Mouse (Mus musculus) G1E (cell line): ENCODE data around the gene Spaca4. TPM values are rescaled to one million over a fixed set of nuclear protein-coding genes. Genes with fewer than 3 reads are reported as not detected.

Experiments used
- ATAC-seq: 2 replicates; pipeline ENCODE4 v1.8.0; 2016; ENCODE audit warnings: mild to moderate bottlenecking; ENCODE audit not compliant: insufficient number of reproducible peaks, poor library complexity, low FRiP score, severe bottlenecking; ENCODE audit errors: extremely low read depth
- DNase-seq: peaks from one replicate; pipeline ENCODE4 v3.0.0; 2012; ENCODE audit warnings: low spot score
- H3K27me3 ChIP-seq: 2 replicates; pipeline ENCODE4 v1.6.1; 2012; ENCODE audit warnings: mild to moderate bottlenecking, low read length, inconsistent platforms; ENCODE audit not compliant: insufficient read depth
- H3K36me3 ChIP-seq: replicated peaks from 2 replicates; pipeline ENCODE3; 2012; ENCODE audit warnings: mild to moderate bottlenecking, inconsistent platforms
- H3K4me1 ChIP-seq: 2 replicates; pipeline ENCODE4 v1.6.1; 2012; ENCODE audit warnings: low read depth, low read length, inconsistent platforms, mixed read lengths; ENCODE audit not compliant: insufficient read depth
- H3K4me3 ChIP-seq: 2 replicates; pipeline ENCODE4 v1.5.1; 2012; ENCODE audit warnings: low read depth, mild to moderate bottlenecking, inconsistent platforms, low read length, moderate library complexity, mixed read lengths
- H3K9me3 ChIP-seq: replicated peaks from 2 replicates; pipeline ENCODE4 v1.6.1; 2012; ENCODE audit warnings: inconsistent platforms
- CTCF ChIP-seq: IDR thresholded peaks from 2 replicates; pipeline ENCODE4 v1.5.1; 2012; ENCODE audit warnings: low read depth, low read length, inconsistent platforms, mixed read lengths
- GATA1 ChIP-seq: IDR thresholded peaks from 2 replicates; pipeline ENCODE4 v1.6.1; 2012; ENCODE audit warnings: borderline replicate concordance, low read length, inconsistent platforms, mixed read lengths
- GATA2 ChIP-seq: IDR thresholded peaks from 2 replicates; pipeline ENCODE4 v1.6.1; 2012; ENCODE audit warnings: low read depth, low read length, inconsistent platforms, borderline replicate concordance
- POLR2AphosphoS5 ChIP-seq: IDR thresholded peaks from 2 replicates; pipeline ENCODE4 v1.6.1; 2012; ENCODE audit warnings: low read depth, low read length, inconsistent platforms; ENCODE audit not compliant: insufficient replicate concordance
- TAL1 ChIP-seq: conservative IDR thresholded peaks from 2 replicates; pipeline ENCODE4 v1.6.1; 2012; ENCODE audit warnings: low read depth, low read length, inconsistent platforms, mixed read lengths
- polyA plus RNA-seq: library from polyadenylated mRNA; stranded (reverse); fragments of >175 nt; gene quantifications from 2 replicates; pipeline ENCODE4 v1.2.3, GENCODE M21; 2012
- total RNA-seq, 2 experiments: library from RNA; stranded (forward) in 1 of 2; stranded (reverse) in 1 of 2; fragments of 200-1000 nt in 1 of 2; fragments of >200 nt in 1 of 2; fragmentation: Nextera tagmentation in 1 of 2; gene quantifications; 2 replicates each; pipeline ENCODE4 v1.2.3; 2014 to 2017

The Spaca4 gene
- total RNA-seq (2014; fragmentation: Nextera tagmentation) (not detected in 2 replicates), total RNA-seq (2017) (not detected in 2 replicates), polyA plus RNA-seq (not detected in 2 replicates)

- Histone ChIP-seq H3K4me3 (peak within 1 kb of the TSS; percentile 3; the same call in 1 of the 2 replicates), H3K9me3 (no peaks in the 10 kb centered on the region), H3K27me3 (no peaks in the 10 kb centered on the region), H3K4me1 (peaks cover 78% of the 10 kb centered on the region), H3K36me3 (peaks cover 100% of the 10 kb centered on the region)
- DNase-seq (no peak), ATAC-seq (no peak)
- TF ChIP-seq CTCF = no peak
- no peak for TF ChIP-seq GATA1
- no peak for TF ChIP-seq POLR2AphosphoS5
- no peak for TF ChIP-seq GATA2
- no peak for TF ChIP-seq TAL1
Measured at GRCm38 (mm10) chr7:45725713-45726112, at the start of gene Spaca4. Spaca4 (minus strand) TSS chr7:45725813.

GRCm38 (mm10) chr7:45775237-45775636 is 49.6 kb upstream of the Spaca4 start:
- Histone ChIP-seq H3K4me1 (peaks cover 4% of the 10 kb centered on the region; the same call in 1 of the 2 replicates), H3K36me3 (no peaks in the 10 kb centered on the region), H3K27me3 (peaks cover 16% of the 10 kb centered on the region), H3K4me3 (no peak overlapping the region), H3K9me3 (no peaks in the 10 kb centered on the region)
- no peak for ATAC-seq
- TF ChIP-seq GATA2 (no peak), POLR2AphosphoS5 (no peak), TAL1 (no peak), GATA1 (no peak), CTCF (no peak)
- DNase-seq = no peak

DNA sequence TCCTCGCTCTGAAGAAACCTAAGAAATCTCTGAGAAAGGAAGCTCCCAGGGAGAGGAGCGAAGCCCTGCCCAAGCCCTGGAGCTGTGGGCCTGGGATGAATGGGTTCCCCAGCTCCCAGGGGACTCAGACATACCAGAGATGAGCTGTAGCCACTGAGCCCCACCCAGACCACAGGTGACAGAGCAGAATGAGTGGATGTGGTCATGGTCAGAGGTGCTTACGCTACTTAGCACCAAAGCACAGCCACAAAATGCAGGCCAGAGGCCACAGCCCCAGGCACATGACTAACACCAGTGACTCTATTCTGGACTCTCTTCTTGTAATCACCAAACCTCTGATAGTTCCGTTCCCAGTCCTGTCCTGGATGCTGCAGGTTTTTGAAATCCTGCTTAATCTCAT is 45.5 kb upstream of the Spaca4 start:
- ATAC-seq = no peak
- peaks cover 14% of the 10 kb centered on the region for H3K27me3 ChIP-seq
- H3K36me3 ChIP-seq = no peaks in the 10 kb centered on the region

GRCm38 (mm10) chr7:45770427-45771082 is 44.9 kb upstream of the Spaca4 start:
- DNase-seq (no peak), ATAC-seq (no peak)
- no peak for TF ChIP-seq POLR2AphosphoS5
- TF ChIP-seq GATA2 = no peak
- no peak for TF ChIP-seq TAL1
- TF ChIP-seq CTCF = no peak
- TF ChIP-seq GATA1 = no peak
- H3K36me3 ChIP-seq = no peaks in the 10 kb centered on the region
- H3K9me3 ChIP-seq = no peaks in the 10 kb centered on the region
- H3K4me3 ChIP-seq = no peak overlapping the region
- H3K4me1 ChIP-seq = no peaks in the 10 kb centered on the region
- peaks cover 14% of the 10 kb centered on the region for H3K27me3 ChIP-seq

More for the DNA sequence above, 45.5 kb upstream of the Spaca4 start:
- no peak for TF ChIP-seq GATA1
- no peak for TF ChIP-seq POLR2AphosphoS5
- TF ChIP-seq TAL1 = no peak
- no peak for TF ChIP-seq CTCF
- no peak for TF ChIP-seq GATA2
- H3K9me3 ChIP-seq = no peaks in the 10 kb centered on the region
- no peaks in the 10 kb centered on the region for H3K4me1 ChIP-seq
- H3K4me3 ChIP-seq = no peak overlapping the region
- DNase-seq = no peak

GRCm38 (mm10) chr7:45767500-45767899 is 41.9 kb upstream of the Spaca4 start:
- H3K36me3 ChIP-seq = no peaks in the 10 kb centered on the region
- H3K27me3 ChIP-seq = peaks cover 6% of the 10 kb centered on the region
- no peak for TF ChIP-seq POLR2AphosphoS5
- no peak for TF ChIP-seq GATA1
- no peak for TF ChIP-seq GATA2
- TF ChIP-seq TAL1 = no peak
- no peak for TF ChIP-seq CTCF
- ATAC-seq (no peak), DNase-seq (no peak)
- no peak overlapping the region for H3K4me3 ChIP-seq
- H3K9me3 ChIP-seq = no peaks in the 10 kb centered on the region
- H3K4me1 ChIP-seq = no peaks in the 10 kb centered on the region

- TF ChIP-seq TAL1 (no peak), GATA1 (no peak), GATA2 (no peak), CTCF (no peak), POLR2AphosphoS5 (no peak)
- Histone ChIP-seq H3K36me3 (no peaks in the 10 kb centered on the region), H3K27me3 (peaks cover 6% of the 10 kb centered on the region), H3K4me1 (no peaks in the 10 kb centered on the region), H3K9me3 (no peaks in the 10 kb centered on the region), H3K4me3 (no peak overlapping the region)
- DNase-seq (no peak), ATAC-seq (no peak)
Measured at GRCm38 (mm10) chr7:45766764-45767163, 41.2 kb upstream of the Spaca4 start.
